Mouse (Mus musculus) heart, postnatal 0 days (tissue): ENCODE data around the gene Ilk. TPM values are rescaled to one million over a fixed set of nuclear protein-coding genes. Genes with fewer than 3 reads are reported as not detected.

Experiments
- ATAC-seq: fragments of 200-750 bp; cut with Nextera tagmentation; 2 replicates; pipeline ENCODE4 v1.8.0; 2017; ENCODE audit warnings: low read depth, moderate number of reproducible peaks, moderate library complexity; ENCODE audit not compliant: insufficient read depth
- DNase-seq: peaks from one replicate; pipeline ENCODE4 v3.0.0-alpha.2; 2016; ENCODE audit warnings: low spot score
- H3K27ac ChIP-seq: fragments of 300-500 bp; sonication (generic); 2 replicates; pipeline ENCODE4 v1.5.1; 2014; ENCODE audit warnings: low read depth, mild to moderate bottlenecking
- H3K27me3 ChIP-seq: fragments of 300-500 bp; sonication (generic); 2 replicates; pipeline ENCODE4 v1.6.1; 2014; ENCODE audit warnings: low read length, mixed read lengths; ENCODE audit not compliant: control insufficient read depth, insufficient read depth
- H3K36me3 ChIP-seq: fragments of 300-500 bp; sonication (generic); replicated peaks from 2 replicates; pipeline ENCODE4 v1.6.1; 2014; ENCODE audit warnings: low read length, mixed read lengths; ENCODE audit not compliant: control insufficient read depth, insufficient read depth
- H3K4me1 ChIP-seq: fragments of 300-500 bp; sonication (generic); 2 replicates; pipeline ENCODE4 v1.6.1; 2014; ENCODE audit warnings: antibody characterized with exemption; ENCODE audit not compliant: control insufficient read depth, insufficient read depth
- H3K4me2 ChIP-seq: fragments of 300-500 bp; sonication (generic); 2 replicates; pipeline ENCODE4 v1.6.1; 2014; ENCODE audit warnings: low read depth, mild to moderate bottlenecking, low read length, moderate library complexity
- H3K4me3 ChIP-seq: fragments of 300-500 bp; sonication (generic); 2 replicates; pipeline ENCODE4 v1.5.1; 2014; ENCODE audit warnings: low read depth, low read length
- H3K9ac ChIP-seq: fragments of 300-500 bp; sonication (generic); replicated peaks from 2 replicates; pipeline ENCODE4 v1.6.1; 2014; ENCODE audit warnings: low read depth, low read length, mixed read lengths
- H3K9me3 ChIP-seq: fragments of 300-500 bp; sonication (generic); replicated peaks from 2 replicates; pipeline ENCODE4 v1.6.1; 2016; ENCODE audit warnings: low read length; ENCODE audit not compliant: control insufficient read depth
- CTCF ChIP-seq: IDR thresholded peaks from 2 replicates; pipeline ENCODE4 v1.5.1; 2016; ENCODE audit warnings: antibody characterized with exemption, control low read depth, low read depth
- EP300 ChIP-seq: IDR thresholded peaks from 2 replicates; pipeline ENCODE4 v1.6.1; 2016; ENCODE audit warnings: antibody characterized with exemption, low read depth
- WGBS: fragments of 180-500 bp; shearing (Covaris S2); extraction: QIAGEN DNeasy Blood & Tissue Kit; methylation state at CpG from one replicate; pipeline ENCODE4 v1.1.7; 2014; 5-methylcytosine and 5-hydroxymethylcytosine counted together
- polyA plus RNA-seq: library from polyadenylated mRNA; unstranded; fragments of >200 nt; fragmentation: Nextera tagmentation; extraction: Ambion mirVana; gene quantifications from 2 replicates; pipeline ENCODE4 v1.2.1, GENCODE M21; 2015
- total RNA-seq: library from RNA; depleted of rRNA; stranded (reverse); fragments of >200 nt; gene quantifications from 2 replicates; pipeline ENCODE4 v1.2.3, GENCODE M21; 2014; ENCODE audit warnings: low replicate concordance; rRNA removed

The Ilk gene
- total RNA-seq (228 and 240 TPM in 2 replicates), polyA plus RNA-seq (272 and 276 TPM in 2 replicates)

DNA sequence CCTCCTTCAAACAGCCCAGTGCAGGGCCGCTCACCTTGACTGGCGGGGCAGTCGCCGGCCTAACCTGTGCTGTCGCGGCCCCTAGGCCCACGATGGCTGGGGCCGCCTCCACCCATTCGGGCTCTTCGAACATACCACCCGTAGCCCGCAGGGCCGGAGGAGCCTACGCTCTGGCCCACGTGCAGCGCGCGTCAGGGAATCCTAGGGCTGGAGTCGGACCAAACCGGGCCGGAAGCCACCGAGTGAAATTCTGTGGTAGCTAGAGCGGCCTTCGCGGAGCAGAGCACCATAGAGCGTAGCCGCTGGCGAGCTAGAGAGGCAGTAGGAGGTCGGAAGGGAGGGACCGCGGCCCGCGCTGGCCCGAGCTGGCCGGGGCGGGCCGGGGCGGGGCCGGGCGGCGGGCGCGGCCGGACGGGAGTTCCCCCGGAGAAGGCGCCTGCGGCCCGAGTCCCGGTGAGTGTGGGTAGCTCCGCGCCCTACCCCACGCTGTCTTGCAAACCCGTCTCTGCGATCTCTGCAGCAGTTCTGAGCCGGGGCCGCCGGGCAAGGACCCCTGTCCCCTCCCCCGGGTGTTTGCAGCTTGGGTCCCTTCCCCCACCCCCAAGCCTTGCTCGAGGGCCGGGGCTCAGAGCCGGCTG is at the start of gene Ilk:
Gene Ilk, plus strand, starts transcription at position 329 of the 638 bp plus-strand sequence.
- peak within 1 kb of the TSS; percentile 93 for H3K9ac ChIP-seq
- H3K27ac ChIP-seq = peak within 1 kb of the TSS; percentile 91
- no peaks in the 10 kb centered on the region for H3K27me3 ChIP-seq
- H3K4me2 ChIP-seq = peak within 1 kb of the TSS; percentile 97
- DNase-seq (peak; percentile 95), ATAC-seq (peak; percentile 95)
- under 1% methylated on average over 46 of the region's 62 CpGs for WGBS
- TF ChIP-seq CTCF = no peak
- H3K36me3 ChIP-seq = peaks cover 55% of the 10 kb centered on the region
- no peaks in the 10 kb centered on the region for H3K9me3 ChIP-seq
- peak within 1 kb of the TSS; percentile 73 for H3K4me3 ChIP-seq
- peaks cover 24% of the 10 kb centered on the region for H3K4me1 ChIP-seq

DNA sequence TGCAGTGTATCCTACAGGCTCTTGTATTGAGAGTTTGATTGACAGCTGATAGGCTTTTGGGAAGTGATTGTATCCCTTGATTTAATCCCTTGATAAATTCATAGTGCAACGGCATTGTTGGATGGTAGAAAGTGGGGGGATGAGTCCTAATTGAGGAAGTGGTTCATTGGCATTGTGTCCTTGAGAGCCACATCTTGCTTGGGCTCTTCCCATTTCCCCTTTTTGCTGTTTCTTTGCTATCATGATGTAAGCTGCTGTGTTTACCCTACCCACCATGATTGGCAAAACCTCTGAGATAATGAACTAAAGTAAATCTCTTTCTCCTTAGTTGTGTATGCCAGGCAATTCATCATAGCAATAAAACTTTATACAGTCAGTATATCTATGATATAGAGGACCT is 45.5 kb upstream of the Ilk start:
- Histone ChIP-seq H3K27ac (no peak overlapping the region), H3K4me3 (no peak overlapping the region), H3K36me3 (no peaks in the 10 kb centered on the region), H3K4me2 (no peak overlapping the region), H3K4me1 (no peaks in the 10 kb centered on the region), H3K9ac (no peak overlapping the region), H3K27me3 (no peaks in the 10 kb centered on the region), H3K9me3 (no peaks in the 10 kb centered on the region)
- DNase-seq (no peak), ATAC-seq (no peak)
- TF ChIP-seq CTCF (no peak), EP300 (no peak)
- 45% methylated on average over 1 of the region's 1 CpGs for WGBS

DNA sequence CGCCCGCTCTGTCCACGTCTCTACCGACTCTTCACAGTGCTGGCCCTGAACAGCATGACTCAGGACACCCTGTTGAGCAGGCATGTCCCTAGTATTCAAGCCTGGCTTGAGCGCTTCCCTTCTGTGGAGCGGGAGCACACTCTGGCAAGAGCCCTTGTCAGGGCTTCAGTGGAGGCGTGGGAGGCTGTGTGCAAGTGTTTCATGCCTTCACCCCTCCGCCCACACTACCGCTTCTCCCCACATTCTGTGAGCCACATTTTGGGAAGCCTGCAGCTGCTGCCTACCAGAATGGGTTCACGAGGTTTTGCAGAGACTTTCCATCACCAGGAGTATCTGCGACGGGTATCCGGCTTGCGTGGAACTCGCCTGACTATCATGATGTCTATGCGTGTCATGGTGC is 33.2 kb upstream of the Ilk start:
- H3K4me3 ChIP-seq = no peak overlapping the region
- TF ChIP-seq CTCF = no peak
- no peak for TF ChIP-seq EP300
- H3K36me3 ChIP-seq = no peaks in the 10 kb centered on the region
- DNase-seq = no peak
- no peak overlapping the region for H3K4me2 ChIP-seq
- no peaks in the 10 kb centered on the region for H3K4me1 ChIP-seq
- 80% methylated on average over 16 of the region's 16 CpGs for WGBS
- H3K9me3 ChIP-seq = no peaks in the 10 kb centered on the region
- H3K9ac ChIP-seq = no peak overlapping the region
- no peak for ATAC-seq
- no peaks in the 10 kb centered on the region for H3K27me3 ChIP-seq
- H3K27ac ChIP-seq = no peak overlapping the region

DNA sequence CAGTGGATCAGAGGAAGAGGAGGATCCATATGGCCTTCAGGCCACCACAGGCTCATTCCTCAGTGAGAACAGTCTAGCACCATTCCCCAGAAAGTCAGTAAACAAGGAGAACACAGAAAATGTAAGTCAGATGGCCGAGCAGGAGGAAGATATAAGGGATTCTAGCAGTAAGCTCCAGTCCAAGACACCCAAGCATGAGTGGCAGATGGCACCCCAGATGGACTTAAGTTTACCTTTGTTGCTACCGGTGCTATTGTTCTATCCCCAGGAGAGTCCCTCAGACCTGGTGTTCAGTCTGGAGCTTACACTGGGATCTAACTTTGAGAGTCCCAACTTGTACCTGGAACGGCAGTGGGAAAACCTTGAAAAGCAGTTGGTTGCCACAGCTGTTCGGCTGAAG is 32.6 kb upstream of the Ilk start:
- Histone ChIP-seq H3K4me3 (no peak overlapping the region), H3K36me3 (no peaks in the 10 kb centered on the region), H3K27ac (no peak overlapping the region), H3K4me1 (no peaks in the 10 kb centered on the region), H3K27me3 (no peaks in the 10 kb centered on the region), H3K9me3 (no peaks in the 10 kb centered on the region), H3K4me2 (no peak overlapping the region), H3K9ac (no peak overlapping the region)
- no peak for ATAC-seq
- no peak for DNase-seq
- 80% methylated on average over 4 of the region's 4 CpGs for WGBS
- TF ChIP-seq CTCF (no peak), EP300 (no peak)

DNA sequence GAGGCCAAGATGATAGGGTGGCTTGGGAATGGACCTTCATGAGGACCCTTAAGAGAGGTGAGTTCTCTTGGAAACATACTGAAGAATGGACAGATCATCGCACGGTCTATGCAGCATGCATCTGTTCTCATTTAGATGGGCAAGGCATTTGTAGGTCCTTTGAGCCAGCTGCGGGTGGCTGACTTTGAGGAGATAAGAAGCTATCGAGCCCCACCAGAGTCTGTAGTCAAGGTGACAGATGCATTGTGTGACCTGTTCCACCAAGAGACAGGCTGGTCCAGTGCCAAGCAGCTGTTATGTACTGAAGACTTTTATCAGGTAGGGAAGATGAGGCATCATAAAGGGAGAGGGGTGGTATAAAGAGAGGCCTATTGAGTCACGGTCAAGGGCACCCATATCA is 27.7 kb upstream of the Ilk start:
- Histone ChIP-seq H3K27ac (no peak overlapping the region), H3K4me2 (no peak overlapping the region), H3K4me3 (no peak overlapping the region), H3K36me3 (no peaks in the 10 kb centered on the region), H3K27me3 (no peaks in the 10 kb centered on the region), H3K4me1 (no peaks in the 10 kb centered on the region), H3K9ac (no peak overlapping the region), H3K9me3 (no peaks in the 10 kb centered on the region)
- TF ChIP-seq CTCF (no peak), EP300 (no peak)
- ATAC-seq = no peak
- 75% methylated on average over 5 of the region's 5 CpGs for WGBS
- no peak for DNase-seq

DNA sequence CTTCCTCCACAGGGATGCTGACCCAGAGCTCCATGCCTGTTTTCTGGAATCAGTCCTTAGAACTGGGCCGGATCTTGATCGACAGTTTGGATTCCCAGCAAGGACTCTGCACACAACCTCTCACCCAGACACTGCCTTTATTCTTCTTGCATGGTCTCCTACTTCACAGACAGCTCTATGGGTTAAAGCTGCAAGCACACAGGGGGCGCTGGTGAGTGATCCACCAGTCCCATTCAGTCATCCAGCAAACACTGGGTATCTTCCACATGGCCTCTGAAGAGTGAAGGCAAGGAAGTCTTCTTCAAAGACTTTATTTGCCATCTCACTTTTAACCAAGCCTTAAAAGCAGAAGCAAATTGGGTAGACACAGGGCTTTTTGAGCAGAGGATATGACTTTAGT is 21.0 kb upstream of the Ilk start:
- H3K27me3 ChIP-seq = no peaks in the 10 kb centered on the region
- ATAC-seq (no peak), DNase-seq (no peak)
- TF ChIP-seq EP300 (no peak), CTCF (no peak)
- H3K27ac ChIP-seq = no peak overlapping the region
- H3K4me3 ChIP-seq = no peak overlapping the region
- no peak overlapping the region for H3K4me2 ChIP-seq
- no peak overlapping the region for H3K9ac ChIP-seq
- H3K36me3 ChIP-seq = no peaks in the 10 kb centered on the region
- 58% methylated on average over 3 of the region's 3 CpGs for WGBS
- H3K9me3 ChIP-seq = no peaks in the 10 kb centered on the region
- H3K4me1 ChIP-seq = no peaks in the 10 kb centered on the region
